Mouse (Mus musculus) heart, postnatal 0 days (tissue): ENCODE results near the gene Hivep3.

Experiments
- CTCF ChIP-seq: IDR thresholded peaks from 2 replicates; pipeline ENCODE4 v1.5.1; 2016; ENCODE audit warnings: antibody characterized with exemption, control low read depth, low read depth
- EP300 ChIP-seq: IDR thresholded peaks from 2 replicates; pipeline ENCODE4 v1.6.1; 2016; ENCODE audit warnings: antibody characterized with exemption, low read depth

GRCm38 (mm10) chr4:119814185-119815132, 80.9 kb downstream of the Hivep3 start:
- TF ChIP-seq CTCF, result no peak
- no peak for TF ChIP-seq EP300
